Mouse (Mus musculus): Measurements from ENCODE around the gene Coa7.

- TF ChIP-seq POLR2A (IDR thresholded peaks at IDR 0.05; ENCODE audit: insufficient read depth, low read depth, low read length): no peak
- TF ChIP-seq EP300 (IDR thresholded peaks at IDR 0.05; ENCODE audit: insufficient read depth, low read depth, low read length): no peak
- TF ChIP-seq CTCF (IDR thresholded peaks at IDR 0.05): no peak
Observed at GRCm38 (mm10) chr4:108336765-108337164, 8.8 kb downstream of the Coa7 start.

Data from heart, adult 2 months (tissue).